Mouse (Mus musculus) MEL (cell line): ENCODE results near the gene Cdk13. TPM values are rescaled to one million over a fixed set of nuclear protein-coding genes. Genes with fewer than 3 reads are reported as not detected.

Experiments
- DNase-seq: peaks from one replicate; pipeline ENCODE4 v3.0.0; 2011; ENCODE audit warnings: low read depth, low spot score
- H3K27ac ChIP-seq: 2 replicates; pipeline ENCODE4 v1.5.1; 2012; ENCODE audit warnings: low read depth, mild to moderate bottlenecking, control low read depth, low read length, moderate library complexity; ENCODE audit not compliant: control insufficient read depth
- H3K27me3 ChIP-seq, 2 experiments: fragments of 150-350 bp in 1 of 2; sonication (generic) in 1 of 2; 2 replicates each; pipeline ENCODE4 v1.6.1; 2012; ENCODE audit warnings: low read length in 2 of 2, mild to moderate bottlenecking in 2 of 2, improper control_type of control experiment in 1 of 2, moderate library complexity in 1 of 2; ENCODE audit not compliant: insufficient read depth in 2 of 2, control insufficient read depth in 1 of 2
- H3K36me3 ChIP-seq, 2 experiments: 2 replicates each; pipeline ENCODE4 v1.6.1; 2012 to 2014; ENCODE audit warnings: low read length in 2 of 2, improper control_type of control experiment in 1 of 2, inconsistent platforms in 1 of 2, mild to moderate bottlenecking in 1 of 2; ENCODE audit not compliant: insufficient read depth in 2 of 2, control insufficient read depth in 1 of 2
- H3K4me1 ChIP-seq, 2 experiments: fragments of 150-350 bp in 1 of 2; sonication (generic) in 1 of 2; 2 replicates each; pipeline ENCODE4 v1.6.1; 2012; ENCODE audit warnings: low read length in 2 of 2, improper control_type of control experiment in 1 of 2, mild to moderate bottlenecking in 1 of 2; ENCODE audit not compliant: insufficient read depth in 2 of 2, control insufficient read depth in 1 of 2
- H3K4me3 ChIP-seq, 2 experiments: fragments of 150-350 bp in 1 of 2; sonication (generic) in 1 of 2; 2 replicates each; pipeline ENCODE4 v1.5.1; 2012; ENCODE audit warnings: low read depth in 2 of 2, low read length in 2 of 2, mild to moderate bottlenecking in 2 of 2, moderate library complexity in 2 of 2, control low read depth in 1 of 2, improper control_type of control experiment in 1 of 2; ENCODE audit not compliant: control insufficient read depth in 1 of 2, insufficient read depth in 1 of 2
- H3K79me2 ChIP-seq: 2 replicates; pipeline ENCODE4 v1.6.1; 2012; ENCODE audit warnings: mild to moderate bottlenecking, low read length, moderate library complexity; ENCODE audit not compliant: control insufficient read depth, poor library complexity, insufficient read depth
- H3K9ac ChIP-seq: 2 replicates; pipeline ENCODE4 v1.6.1; 2012; ENCODE audit warnings: low read depth, mild to moderate bottlenecking, control low read depth, low read length, moderate library complexity; ENCODE audit not compliant: control insufficient read depth, poor library complexity, severe bottlenecking
- H3K9me3 ChIP-seq: fragments of 150-350 bp; sonication (generic); replicated peaks from 2 replicates; pipeline ENCODE4 v1.6.1; 2012; ENCODE audit warnings: mild to moderate bottlenecking, low read length, improper control_type of control experiment, moderate library complexity; ENCODE audit not compliant: insufficient read depth
- BHLHE40 ChIP-seq: IDR thresholded peaks from 2 replicates; pipeline ENCODE4 v1.6.1; 2012; ENCODE audit warnings: low read depth, mild to moderate bottlenecking, inconsistent platforms, low read length, improper control_type of control experiment, borderline replicate concordance
- CTCF ChIP-seq, 3 experiments: IDR thresholded peaks in 2 of 3; conservative IDR thresholded peaks in 1 of 3; 2 replicates each; pipeline ENCODE4 v1.5.1; 2011 to 2012; ENCODE audit warnings: low read length in 3 of 3, low read depth in 2 of 3, mild to moderate bottlenecking in 2 of 3, improper control_type of control experiment in 1 of 3, inconsistent platforms in 1 of 3, mixed read lengths in 1 of 3, moderate library complexity in 1 of 3; ENCODE audit not compliant: control insufficient read depth in 1 of 3, insufficient read depth in 1 of 3, poor library complexity in 1 of 3, severe bottlenecking in 1 of 3
- EP300 ChIP-seq, 2 experiments: IDR thresholded peaks; 2 replicates each; pipeline ENCODE4 v1.6.1; 2011; ENCODE audit warnings: improper control_type of control experiment in 2 of 2, low read length in 2 of 2, low read depth in 1 of 2, mild to moderate bottlenecking in 1 of 2
- MAX ChIP-seq: IDR thresholded peaks from 2 replicates; pipeline ENCODE4 v1.6.1; 2011; ENCODE audit warnings: low read length, improper control_type of control experiment
- MEF2A ChIP-seq: IDR thresholded peaks from 2 replicates; pipeline ENCODE4 v1.6.1; 2014; ENCODE audit warnings: low read depth, mild to moderate bottlenecking, inconsistent platforms, low read length, improper control_type of control experiment; ENCODE audit not compliant: poor library complexity, insufficient replicate concordance, severe bottlenecking; ENCODE audit errors: extremely low read depth
- RAD21 ChIP-seq: IDR thresholded peaks from 2 replicates; pipeline ENCODE4 v1.6.1; 2011; ENCODE audit warnings: mild to moderate bottlenecking, low read depth, low read length, improper control_type of control experiment
- SIN3A ChIP-seq: IDR thresholded peaks from 2 replicates; pipeline ENCODE4 v1.6.1; 2012; ENCODE audit warnings: low read length, improper control_type of control experiment, inconsistent platforms
- SMC3 ChIP-seq: IDR thresholded peaks from 2 replicates; pipeline ENCODE4 v1.6.1; 2011; ENCODE audit warnings: low read depth, low read length, improper control_type of control experiment
- TAL1 ChIP-seq: IDR thresholded peaks from 2 replicates; pipeline ENCODE4 v1.6.1; 2012; ENCODE audit warnings: mild to moderate bottlenecking, inconsistent platforms, low read length, moderate library complexity, mixed read lengths
- ZC3H11A ChIP-seq: IDR thresholded peaks from 2 replicates; pipeline ENCODE4 v1.6.1; 2012; ENCODE audit warnings: low read depth, mild to moderate bottlenecking, inconsistent platforms, low read length, improper control_type of control experiment
- ZMIZ1 ChIP-seq: IDR thresholded peaks from 2 replicates; pipeline ENCODE4 v1.6.1; 2012; ENCODE audit warnings: low read depth, mild to moderate bottlenecking, inconsistent platforms, low read length, improper control_type of control experiment, moderate library complexity
- ZNF384 ChIP-seq: IDR thresholded peaks from 2 replicates; pipeline ENCODE4 v1.6.1; 2012; ENCODE audit warnings: low read depth, mild to moderate bottlenecking, inconsistent platforms, low read length, improper control_type of control experiment
- polyA plus RNA-seq, 2 experiments: library from polyadenylated mRNA; stranded (reverse) in 1 of 2; unstranded in 1 of 2; fragments of >175 nt in 1 of 2; fragments of >200 nt in 1 of 2; gene quantifications; 2 replicates each; pipeline versions ENCODE4 v1.2.1 to v1.2.4; 2012; ENCODE audit warnings: low replicate concordance in 2 of 2, low read depth in 1 of 2; ENCODE audit not compliant: insufficient read length in 2 of 2, insufficient read depth in 1 of 2, missing spikeins in 1 of 2
- total RNA-seq: library from RNA; depleted of rRNA; stranded (reverse); fragments of 300-350 nt; gene quantifications from 2 replicates; pipeline ENCODE4 v1.2.3, GENCODE M21; 2012

The Cdk13 gene
- total and polyA plus RNA-seq, 3 experiments, result 28.7 to 43.7 TPM; not detected in 1

- H3K27me3 ChIP-seq, result peaks cover 0 to 2% of the 10 kb centered on the region in 2 experiments; a peak in 3 of 4 replicates
- H3K4me3 ChIP-seq, result no peak overlapping the region
- H3K79me2 ChIP-seq, result no peaks in the 10 kb centered on the region
- no peak overlapping the region for H3K9ac ChIP-seq
- no peak for DNase-seq
- no peaks in the 10 kb centered on the region; a peak in 1 of 4 replicates for H3K36me3 ChIP-seq
- TF ChIP-seq TAL1 (no peak), MAX (no peak), MEF2A (no peak)
- no peaks in the 10 kb centered on the region for H3K9me3 ChIP-seq
- H3K4me1 ChIP-seq, result no peaks in the 10 kb centered on the region
- H3K27ac ChIP-seq, result no peak overlapping the region
These were observed 38.4 kb upstream of the Cdk13 start for GRCm38 (mm10) chr13:17843336-17843735.

DNA sequence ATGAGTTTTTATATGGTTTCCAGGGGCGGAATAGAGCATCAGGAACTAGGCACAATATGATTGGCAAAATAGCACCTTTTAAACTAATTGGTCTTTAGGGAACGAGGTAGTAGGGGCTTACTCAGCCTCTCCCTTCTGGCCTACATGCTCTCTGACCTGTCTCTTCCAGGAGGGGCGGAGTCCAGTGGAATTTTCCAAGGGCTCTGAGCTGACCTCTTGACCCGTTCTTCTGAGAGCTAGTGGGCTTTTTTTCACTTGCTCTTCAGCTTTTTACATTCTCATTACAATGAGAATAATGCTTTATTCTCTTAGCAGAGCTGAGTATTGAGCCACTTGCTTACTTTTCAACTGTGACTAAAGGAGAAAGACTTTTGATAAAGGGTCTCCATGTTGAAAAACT, 37.9 kb upstream of the Cdk13 start:
- Histone ChIP-seq H3K9ac (no peak overlapping the region), H3K27me3 (peaks cover 0 to 2% of the 10 kb centered on the region in 2 experiments; a peak in 3 of 4 replicates)
- no peak for TF ChIP-seq ZNF384
- TF ChIP-seq, all 39 proteins: peak for 0
- no peaks in the 10 kb centered on the region for H3K79me2 ChIP-seq
- no peaks in the 10 kb centered on the region for H3K4me1 ChIP-seq
- no peak overlapping the region for H3K27ac ChIP-seq
- H3K9me3 ChIP-seq, result no peaks in the 10 kb centered on the region
- no peak overlapping the region for H3K4me3 ChIP-seq
- no peak for DNase-seq
- no peaks in the 10 kb centered on the region; a peak in 1 of 4 replicates for H3K36me3 ChIP-seq

- Histone ChIP-seq H3K9ac (no peak overlapping the region), H3K27me3 (peaks cover 0 to 2% of the 10 kb centered on the region in 2 experiments; a peak in 2 of 4 replicates), H3K4me1 (peaks cover 0 to 11% of the 10 kb centered on the region in 2 experiments; a peak in 2 of 4 replicates), H3K79me2 (no peaks in the 10 kb centered on the region), H3K27ac (no peak overlapping the region), H3K4me3 (no peak overlapping the region), H3K9me3 (no peaks in the 10 kb centered on the region), H3K36me3 (peaks cover 0 to 5% of the 10 kb centered on the region in 2 experiments; a peak in 2 of 4 replicates)
- TF ChIP-seq SMC3 (no peak), EP300 (IDR thresholded peaks at IDR 0.05; ENCODE audit: low read depth in 1 of 2, low read length in 2 of 2) (no peak), CTCF (IDR thresholded peaks at IDR 0.05 in 2 of 3, conservative IDR thresholded peaks at IDR 0.05 in 1 of 3; ENCODE audit: control insufficient read depth in 1 of 3, insufficient read depth in 1 of 3, low read depth in 2 of 3, low read length in 3 of 3, poor library complexity in 1 of 3, severe bottlenecking in 1 of 3) (no peak)
- DNase-seq, result no peak
These were observed 34.2 kb upstream of the Cdk13 start for GRCm38 (mm10) chr13:17839137-17839536.

DNA sequence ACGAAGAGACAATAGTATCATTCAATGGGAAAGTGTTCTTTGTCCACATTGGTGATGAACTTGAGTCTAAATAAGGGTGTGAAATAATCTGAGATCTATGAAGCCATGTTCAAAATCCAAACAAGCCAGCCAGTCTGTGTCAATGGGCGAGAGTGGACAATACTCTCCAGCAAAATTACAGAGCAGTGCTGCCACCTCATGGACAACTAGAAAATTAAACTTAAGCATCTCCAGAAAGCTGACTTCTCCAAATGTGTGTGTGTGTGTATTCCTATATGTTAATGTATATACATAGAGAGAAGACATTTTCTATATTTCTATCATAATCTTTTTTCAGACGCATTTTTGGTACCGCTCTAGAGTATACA, 33.6 kb upstream of the Cdk13 start:
- 0 out of 2 replicates have a peak, but pooled peaks have one; percentile 15 for TF ChIP-seq BHLHE40
- peak; percentile 37 to 85 (median 45) for TF ChIP-seq CTCF (IDR thresholded peaks at IDR 0.05 in 2 of 3, conservative IDR thresholded peaks at IDR 0.05 in 1 of 3; ENCODE audit: control insufficient read depth in 1 of 3, insufficient read depth in 1 of 3, low read depth in 2 of 3, low read length in 3 of 3, poor library complexity in 1 of 3, severe bottlenecking in 1 of 3)
- no peak for TF ChIP-seq ZMIZ1
- TF ChIP-seq SMC3, result peak; percentile 72
- peak; percentile 69 for TF ChIP-seq ZC3H11A
- TF ChIP-seq RAD21, result peak; percentile 87
- 0 out of 2 replicates have a peak, but pooled peaks have one; percentile 18 for TF ChIP-seq SIN3A
- TF ChIP-seq EP300 (IDR thresholded peaks at IDR 0.05; ENCODE audit: low read depth in 1 of 2, low read length in 2 of 2), result no peak
- no peak overlapping the region for H3K9ac ChIP-seq
- H3K9me3 ChIP-seq, result no peaks in the 10 kb centered on the region
- peaks cover 0 to 5% of the 10 kb centered on the region in 2 experiments; a peak in 2 of 4 replicates for H3K36me3 ChIP-seq
- peaks cover 0 to 2% of the 10 kb centered on the region in 2 experiments; a peak in 2 of 4 replicates for H3K27me3 ChIP-seq
- peaks cover 0 to 11% of the 10 kb centered on the region in 2 experiments; a peak in 2 of 4 replicates for H3K4me1 ChIP-seq
- no peak overlapping the region for H3K27ac ChIP-seq
- DNase-seq, result peak; percentile 85
- no peaks in the 10 kb centered on the region for H3K79me2 ChIP-seq
- no peak overlapping the region for H3K4me3 ChIP-seq
